Mouse (Mus musculus): ENCODE measurements around the gene Kif2c. TPM values are rescaled to one million over a fixed set of nuclear protein-coding genes. Genes with fewer than 3 reads are reported as not detected.

Gene Kif2c
- total RNA-seq, 2 experiments from 2014 or later = 16.0 to 16.5 TPM

DNA sequence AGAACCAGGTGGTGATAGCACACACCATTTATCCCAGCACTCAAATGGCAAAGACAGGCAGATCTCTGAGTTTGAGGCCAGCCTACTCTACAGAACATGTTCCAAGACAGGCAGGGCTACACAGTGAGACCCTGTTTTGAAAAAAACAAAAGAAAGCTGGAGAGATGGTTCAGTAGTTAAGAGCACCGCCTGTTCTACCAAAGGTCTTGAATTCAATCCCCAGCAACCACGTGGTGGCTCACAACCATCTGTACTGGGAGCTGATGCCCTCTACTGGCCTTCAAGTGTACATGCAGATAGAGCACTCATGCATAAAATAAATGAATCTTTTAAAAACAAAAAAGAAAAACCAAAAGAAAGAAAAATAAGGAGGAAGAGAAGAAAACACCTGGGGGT is 43.2 kb downstream of the Kif2c start:
- no peak for DNase-seq (ENCODE audit: low spot score in 2 of 2)

DNA sequence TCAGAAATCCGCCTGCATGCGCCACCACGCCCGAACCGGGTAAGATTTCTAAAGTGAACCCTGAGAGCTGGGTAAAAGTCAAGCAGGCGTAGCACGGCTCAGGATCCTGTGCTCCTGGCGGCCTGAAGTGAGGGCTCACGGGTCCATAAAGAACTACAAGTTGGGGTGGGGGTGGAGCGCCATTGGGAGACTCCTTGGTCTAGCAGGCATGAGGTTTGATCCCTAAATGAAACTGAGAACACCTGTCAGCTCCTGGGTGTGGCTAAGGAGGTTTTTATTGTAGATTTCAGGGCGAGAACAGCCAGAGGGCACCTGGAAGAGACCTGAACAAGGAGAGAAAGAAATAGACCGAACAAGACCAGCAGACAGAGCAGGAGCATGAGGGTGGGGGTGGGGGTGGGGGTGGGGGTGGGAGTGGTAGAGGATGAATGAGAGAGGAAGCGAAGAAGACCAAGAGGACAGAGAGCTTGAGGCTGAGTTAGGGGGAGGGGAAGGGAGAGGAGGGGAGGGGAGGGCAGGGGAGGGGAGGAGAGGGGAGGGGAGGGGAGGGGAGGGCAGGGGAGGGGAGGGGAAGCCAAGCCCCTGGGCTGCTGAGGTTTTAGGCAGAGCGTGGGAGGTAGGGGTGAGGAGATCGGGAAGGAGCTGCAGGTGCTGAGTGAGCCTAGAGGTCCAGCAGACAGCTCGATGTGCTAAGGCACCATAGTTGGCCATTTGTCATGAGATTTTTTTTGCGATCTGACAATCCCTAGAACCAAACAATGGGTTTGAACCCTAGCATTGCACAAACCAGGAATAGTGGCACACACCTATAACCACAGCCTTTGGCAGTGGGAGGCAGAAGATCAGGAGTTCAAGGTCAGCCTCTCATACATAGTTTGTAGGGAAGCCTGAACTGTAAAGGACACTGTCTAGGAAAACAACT is 43.9 kb downstream of the Kif2c start:
- DNase-seq (ENCODE audit: low spot score in 2 of 2) = no peak

DNA sequence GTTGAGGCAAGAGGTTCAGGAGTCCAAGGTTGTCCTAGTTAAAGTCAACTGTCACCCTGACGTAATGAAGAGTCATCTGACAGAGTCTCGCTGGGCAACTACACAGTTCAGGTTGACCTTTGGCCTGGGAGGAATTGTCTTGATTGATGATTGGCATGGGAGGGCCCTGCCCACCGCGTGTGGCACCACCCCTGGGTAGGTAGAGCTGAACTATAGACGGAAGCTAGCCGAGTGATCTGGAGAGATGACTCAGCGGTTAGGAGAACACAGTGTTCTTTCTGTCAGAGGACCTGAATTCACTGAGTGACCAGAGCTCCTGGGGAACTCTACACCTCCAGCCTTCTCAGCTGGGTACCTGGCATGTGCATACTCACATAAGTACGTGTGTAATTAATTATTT is 46.4 kb downstream of the Kif2c start:
- DNase-seq (ENCODE audit: low spot score in 2 of 2) = no peak

DNA sequence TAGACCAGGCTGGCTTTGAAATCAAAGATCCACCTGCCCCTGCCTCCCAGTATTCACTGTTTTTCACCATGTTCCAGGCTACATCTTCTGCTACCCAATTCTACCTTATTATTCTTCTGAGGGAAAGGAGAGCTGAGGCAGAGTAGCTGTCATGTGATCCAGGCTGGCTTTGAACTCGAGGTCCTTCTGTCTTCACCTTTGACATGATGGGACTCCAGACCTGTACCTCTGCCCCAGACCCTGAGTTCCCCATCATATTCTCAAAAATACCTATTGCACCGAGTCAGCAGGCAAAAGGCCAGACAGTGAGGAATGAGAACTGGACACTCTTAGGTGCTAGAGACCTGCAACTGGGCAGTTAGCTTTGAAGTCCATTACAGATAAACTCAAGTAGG is 47.8 kb downstream of the Kif2c start:
- DNase-seq (ENCODE audit: low spot score in 2 of 2) = no peak

DNA sequence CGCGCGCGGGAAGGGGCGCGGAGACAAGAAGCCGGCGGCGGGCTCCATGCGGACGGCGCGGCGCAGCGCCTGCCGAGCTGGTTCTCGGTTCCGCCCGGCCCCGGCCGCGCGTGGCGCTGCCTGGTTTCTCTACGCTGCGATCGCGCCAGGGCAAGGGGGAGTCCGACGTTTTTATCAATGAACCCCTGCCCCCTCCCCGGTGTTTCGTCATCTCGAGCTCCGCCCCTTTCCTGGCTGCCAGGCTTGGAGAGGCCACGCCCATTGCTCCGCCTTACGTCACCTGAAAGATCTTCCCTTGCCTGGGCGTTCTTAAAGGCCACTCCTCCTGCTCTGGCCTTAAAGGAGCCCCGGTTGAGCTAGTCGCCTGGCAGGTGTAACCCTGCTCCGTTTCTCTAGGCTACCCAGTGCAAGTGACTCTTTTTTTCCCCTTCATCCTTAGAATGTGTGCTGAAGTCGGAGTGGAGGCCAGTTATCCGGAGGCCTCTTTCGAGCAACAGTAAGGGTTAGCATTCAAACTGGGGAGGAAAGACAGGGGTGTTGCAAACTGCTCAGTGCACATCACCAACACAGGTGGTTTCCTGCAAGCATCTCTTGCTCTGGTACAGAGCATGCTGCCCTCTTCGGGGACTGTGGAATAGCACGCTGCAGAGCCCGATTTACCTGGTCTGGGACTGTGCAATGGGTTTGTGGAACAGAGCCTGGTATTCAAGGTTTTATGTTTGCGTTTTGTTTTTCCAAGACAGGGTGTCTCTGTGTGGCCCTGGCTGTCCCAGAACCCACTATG is 48.4 kb downstream of the Kif2c start, which contains the start of gene Plk3:
Gene Plk3 (minus strand): TSS at position 147 of the 784 bp plus-strand sequence.
- DNase-seq (ENCODE audit: low spot score in 2 of 2) = peak; percentile 86 to 95

DNA sequence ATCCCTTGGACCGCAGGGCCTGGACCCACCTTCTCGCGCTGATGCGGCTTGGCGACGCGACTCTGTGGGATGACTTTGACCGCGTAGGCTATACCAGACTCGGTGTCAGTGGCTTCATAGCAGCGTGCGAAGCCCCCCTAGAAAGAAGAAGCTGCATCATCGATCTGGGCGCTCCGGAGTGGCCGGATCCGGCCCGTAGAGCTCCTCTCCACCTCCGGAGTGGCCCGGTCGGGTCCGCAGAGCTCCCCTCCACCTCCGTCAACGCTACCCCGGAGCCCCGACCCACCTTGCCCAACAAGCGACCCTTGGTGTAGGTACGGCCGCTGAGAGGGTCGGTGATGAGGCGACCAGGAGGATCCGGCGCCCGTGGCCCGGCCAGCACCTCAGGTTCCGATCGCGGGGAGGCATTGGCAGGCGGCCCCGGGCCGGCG is 49.1 kb downstream of the Kif2c start:
- no peak for DNase-seq (ENCODE audit: low spot score in 2 of 2)

DNA sequence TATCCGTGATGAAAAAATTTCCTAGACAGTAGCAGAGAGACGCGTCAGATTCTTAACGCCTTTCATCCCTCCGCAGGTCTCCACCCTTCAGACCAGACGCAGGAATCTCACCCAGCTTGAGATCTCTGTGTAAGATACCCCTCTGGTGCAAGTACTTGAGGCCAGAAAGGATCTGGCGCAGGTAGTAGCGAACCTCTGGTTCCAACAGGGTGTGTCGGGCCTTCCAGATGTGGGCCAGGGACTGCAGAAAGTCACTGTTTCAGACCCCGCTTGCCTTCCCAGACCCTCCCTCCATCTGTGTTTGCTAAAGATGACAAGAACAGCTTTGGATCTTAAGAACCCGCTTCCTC is 49.7 kb downstream of the Kif2c start:
- DNase-seq (ENCODE audit: low spot score in 2 of 2) = no peak

DNA sequence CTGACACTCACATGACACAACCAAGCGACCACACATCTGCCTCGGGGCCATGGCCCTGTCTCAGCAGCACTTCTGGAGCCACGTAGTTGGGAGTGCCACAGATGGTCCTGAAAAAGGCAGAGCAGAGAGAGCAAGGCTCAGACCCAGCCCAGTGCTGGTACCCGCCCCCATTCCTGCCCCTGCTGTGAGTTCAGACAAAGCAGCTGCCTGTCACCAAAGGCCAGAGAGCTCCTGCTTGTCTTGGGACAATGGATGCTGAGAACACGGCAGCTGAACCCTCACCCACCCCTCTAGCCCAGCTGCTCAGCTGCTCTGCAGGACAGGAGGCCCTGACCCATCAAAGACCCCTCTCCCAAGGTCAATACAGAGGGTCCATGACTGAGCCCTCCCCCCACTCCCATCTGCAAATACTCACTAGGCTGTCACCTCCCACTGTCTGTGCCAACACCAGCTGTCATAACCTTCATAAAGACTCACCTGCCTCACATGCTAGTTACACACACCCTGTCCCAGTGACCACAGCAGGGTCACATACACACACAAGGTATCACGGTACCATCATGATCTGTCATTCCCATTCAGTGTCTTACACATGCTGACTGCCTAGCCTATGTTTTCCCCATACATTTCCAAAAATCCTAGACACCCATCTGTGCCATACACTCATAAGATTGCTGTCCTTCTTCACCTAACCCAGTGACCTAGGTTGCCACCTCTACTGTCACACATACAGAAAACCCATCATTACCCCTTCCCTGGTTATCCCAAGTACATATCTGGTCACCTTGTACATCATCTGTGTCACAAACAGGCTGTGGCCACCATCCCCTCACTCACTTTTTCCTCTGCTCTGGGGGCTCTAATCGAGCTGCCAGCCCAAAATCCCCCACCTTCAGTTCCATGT is 50.3 kb downstream of the Kif2c start:
- DNase-seq (ENCODE audit: low spot score in 2 of 2) = no peak

DNA sequence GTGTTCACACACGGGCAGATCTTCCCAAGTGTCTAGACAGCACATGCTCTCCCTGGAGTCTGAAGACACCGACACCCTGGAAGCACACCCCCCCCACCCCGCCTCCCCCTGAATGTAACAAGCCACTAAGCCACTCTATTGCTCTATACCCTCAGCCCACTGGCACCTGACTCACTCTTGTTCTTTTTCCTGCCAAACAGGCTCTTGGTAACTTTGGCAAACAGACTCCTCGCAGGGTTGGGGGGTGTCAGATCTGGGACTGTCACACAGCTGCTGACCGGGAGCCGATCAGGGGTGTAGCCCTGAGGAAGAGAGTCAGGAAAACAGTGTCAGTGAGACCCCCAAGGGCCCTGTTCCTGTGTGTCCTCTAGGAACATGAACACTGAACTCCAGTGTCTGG is 51.2 kb downstream of the Kif2c start:
- DNase-seq (ENCODE audit: low spot score in 2 of 2) = no peak

DNA sequence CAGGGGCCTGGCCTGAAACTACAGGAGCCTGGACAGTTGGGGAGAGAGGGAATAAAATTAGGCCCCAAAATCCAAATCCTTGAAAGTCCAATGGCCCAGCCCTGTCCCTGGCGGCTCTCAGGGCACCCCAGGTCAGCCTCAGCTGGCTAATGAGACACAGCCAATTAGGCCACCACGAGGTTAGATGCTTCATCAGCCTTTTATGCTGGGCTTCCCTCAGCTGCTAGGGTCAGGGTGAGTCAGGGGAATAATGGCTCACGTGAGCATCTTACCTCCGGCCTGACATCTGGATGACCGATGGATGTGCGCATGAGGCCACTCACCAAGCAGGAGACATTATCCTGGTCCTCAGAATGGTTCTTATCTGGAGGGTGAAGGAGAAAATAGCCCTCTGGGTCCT is 51.6 kb downstream of the Kif2c start:
- no peak for DNase-seq (ENCODE audit: low spot score in 2 of 2)

DNA sequence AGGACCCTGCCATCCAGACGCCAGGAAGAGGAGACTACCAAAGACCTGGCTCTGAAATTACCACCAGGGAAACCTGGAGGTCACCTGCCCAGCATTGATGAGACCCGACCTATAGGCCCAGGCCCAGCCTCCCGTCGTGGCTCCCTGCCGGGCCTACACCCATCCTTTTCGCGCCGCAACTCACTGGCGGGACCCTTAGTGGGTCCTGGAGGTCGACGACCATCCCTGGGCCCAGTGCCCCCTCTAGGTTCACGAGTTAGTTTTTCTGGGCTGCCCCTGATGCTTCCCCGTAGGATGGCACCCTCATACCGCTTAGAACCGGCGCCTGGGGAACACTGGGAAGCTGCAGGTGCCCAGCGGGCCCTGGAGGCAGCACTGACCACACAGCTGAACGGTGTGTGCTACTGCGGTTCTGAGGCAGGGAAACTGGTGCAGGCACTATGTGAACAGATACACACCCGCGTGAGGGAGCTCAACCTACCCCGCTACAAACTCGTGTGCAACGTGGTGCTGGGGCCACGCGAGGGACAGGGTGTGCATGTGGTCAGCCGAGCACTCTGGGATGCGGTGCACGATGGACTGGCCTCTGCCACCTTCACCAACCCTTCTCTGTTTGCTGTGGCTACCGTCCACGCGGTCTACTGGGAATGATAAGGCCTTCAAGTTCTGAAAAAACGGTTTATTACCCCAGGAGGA is 54.3 kb downstream of the Kif2c start:
- no peak for DNase-seq (ENCODE audit: low spot score in 2 of 2)

DNA sequence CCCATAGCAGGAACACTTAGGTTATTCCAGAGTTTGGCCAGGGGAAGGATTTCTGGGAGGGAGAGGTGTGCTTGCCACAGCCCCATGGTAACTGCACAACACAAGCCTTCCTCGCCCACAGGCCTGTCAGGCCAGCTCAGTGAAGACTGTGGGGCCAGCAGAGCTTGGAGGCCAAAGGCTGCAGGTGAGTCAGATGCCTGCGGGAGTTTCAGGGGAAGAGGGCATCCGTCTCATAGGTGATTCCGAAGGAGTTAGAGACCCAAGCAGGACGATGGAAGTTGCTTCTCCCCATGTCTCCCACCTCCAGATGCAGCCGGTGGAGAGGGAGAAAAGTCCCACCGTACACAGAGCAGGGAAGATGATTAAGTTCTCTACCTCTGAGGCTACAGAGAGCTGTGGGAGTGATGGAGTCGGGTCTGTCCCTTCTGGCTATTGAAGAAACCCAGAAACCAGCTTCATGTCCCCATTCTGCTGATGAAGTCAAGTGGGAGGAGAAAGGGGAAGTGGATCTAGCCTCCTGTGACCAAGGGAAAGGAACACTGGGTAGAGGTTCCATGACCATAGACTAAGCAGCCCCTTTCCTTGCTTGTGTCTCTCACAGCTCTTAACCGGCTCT is 55.7 kb downstream of the Kif2c start, which contains the start of gene Tctex1d4:
Gene Tctex1d4 (plus strand): TSS at position 120 of the 616 bp plus-strand sequence.
- DNase-seq (ENCODE audit: low spot score in 2 of 2) = no peak

DNA sequence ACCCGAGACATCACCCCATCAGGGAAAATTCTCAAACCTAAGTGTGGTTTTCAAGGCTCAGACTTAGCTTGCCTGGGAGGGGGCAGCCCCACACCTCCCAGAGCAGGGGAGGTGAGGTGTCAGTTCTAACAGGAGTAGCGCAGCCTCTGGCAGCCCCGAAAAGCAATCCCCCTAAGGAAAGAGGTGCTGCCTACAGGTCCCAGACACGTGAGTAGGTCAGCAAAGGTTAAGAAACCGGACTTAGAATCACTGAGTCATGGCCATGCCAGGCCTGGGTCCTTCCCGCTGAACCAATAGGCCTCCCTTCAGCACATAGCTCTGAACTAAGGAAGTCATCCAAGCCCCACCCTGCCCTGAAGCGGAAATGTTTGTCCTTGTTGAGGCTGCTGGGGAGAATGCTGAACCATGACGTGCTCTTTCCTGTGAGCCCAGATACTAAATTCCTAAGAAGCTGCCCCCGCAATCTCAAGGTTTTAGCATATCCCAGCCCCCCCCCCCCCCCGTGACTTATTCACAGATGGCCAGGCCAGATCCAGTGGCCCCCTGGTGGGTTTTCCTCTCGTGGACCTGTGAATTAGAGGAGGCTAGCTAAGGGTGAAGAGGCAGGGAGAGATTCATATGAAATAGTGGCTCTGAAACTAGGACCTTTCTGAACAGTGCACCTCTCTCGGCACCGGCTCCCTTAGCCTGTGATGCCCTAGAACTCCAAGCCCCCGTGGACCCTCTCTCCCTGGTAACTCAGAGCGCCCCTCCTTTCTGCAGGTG is 56.3 kb downstream of the Kif2c start:
- DNase-seq (ENCODE audit: low spot score in 2 of 2) = no peak

DNA sequence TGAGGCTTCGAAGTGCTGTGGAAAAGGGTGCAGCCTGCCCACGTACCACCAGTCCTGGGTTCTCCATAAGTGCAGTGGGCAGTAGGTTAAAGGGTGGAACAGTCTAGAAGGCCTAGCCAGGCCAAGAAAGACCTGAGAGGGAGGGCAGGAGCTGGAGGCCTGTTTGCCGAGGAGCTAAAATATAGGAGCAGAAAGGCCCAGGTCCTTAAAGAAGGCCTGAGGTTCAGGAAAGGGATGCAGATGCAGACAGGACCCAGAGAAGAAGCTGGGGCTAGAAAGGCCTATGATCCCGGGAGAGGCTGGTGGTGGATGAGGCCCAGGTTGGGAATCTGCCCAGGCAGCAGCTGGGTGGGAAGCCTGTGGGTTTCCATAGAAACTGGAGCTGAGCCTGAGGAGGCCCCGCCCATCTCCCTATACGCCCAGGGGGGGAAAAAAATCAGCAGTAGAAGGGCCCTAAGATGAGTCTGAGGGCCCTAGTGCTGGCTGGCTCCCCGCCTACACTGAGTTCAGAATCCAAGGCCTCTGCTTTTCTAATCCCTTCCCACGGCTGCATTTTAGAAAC is 57.0 kb downstream of the Kif2c start, which contains the start of gene Btbd19:
Gene Btbd19 (minus strand): TSS at position 378 of the 562 bp plus-strand sequence.
- DNase-seq (ENCODE audit: low spot score in 2 of 2) = no peak

DNA sequence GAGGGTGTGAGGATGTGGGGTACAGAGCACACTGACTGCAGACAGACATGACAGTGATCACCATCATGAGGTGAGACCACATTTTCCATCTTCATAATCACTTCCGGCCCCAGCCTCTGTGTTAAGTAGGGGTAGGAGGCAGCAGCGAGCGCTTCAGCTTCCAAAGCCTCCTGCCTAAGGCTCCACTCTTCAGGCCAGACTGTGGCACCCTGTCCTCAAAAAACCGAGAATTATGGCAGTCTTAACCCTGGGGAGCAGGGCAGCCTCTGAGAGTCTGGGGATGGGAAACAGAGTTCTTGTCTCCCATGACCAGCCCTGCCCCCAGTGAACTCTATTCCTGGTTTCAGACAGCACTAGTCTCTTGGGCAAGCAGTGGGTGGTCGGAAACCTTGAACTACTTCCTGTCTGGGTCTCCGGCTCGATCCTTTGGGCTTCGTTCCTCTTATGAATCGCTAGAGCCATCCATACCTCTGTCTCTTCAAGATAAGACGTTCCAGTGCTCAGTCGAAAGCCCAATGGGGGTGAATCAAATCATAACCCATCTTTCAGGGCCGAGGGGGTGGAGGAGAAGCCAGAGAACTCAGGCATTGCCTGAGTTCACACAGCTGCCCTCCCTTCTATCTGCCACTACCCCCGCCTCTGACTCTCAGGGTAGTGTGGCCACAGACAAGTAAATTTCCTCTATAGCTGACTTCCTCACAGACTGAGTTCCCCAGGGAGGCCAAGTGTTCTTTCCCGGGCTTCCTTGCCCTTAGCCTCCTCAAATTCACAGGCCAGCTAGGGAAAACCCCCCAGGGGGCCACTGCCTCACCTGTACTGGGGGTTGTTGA is 57.7 kb downstream of the Kif2c start:
- DNase-seq (ENCODE audit: low spot score in 2 of 2) = no peak

DNA sequence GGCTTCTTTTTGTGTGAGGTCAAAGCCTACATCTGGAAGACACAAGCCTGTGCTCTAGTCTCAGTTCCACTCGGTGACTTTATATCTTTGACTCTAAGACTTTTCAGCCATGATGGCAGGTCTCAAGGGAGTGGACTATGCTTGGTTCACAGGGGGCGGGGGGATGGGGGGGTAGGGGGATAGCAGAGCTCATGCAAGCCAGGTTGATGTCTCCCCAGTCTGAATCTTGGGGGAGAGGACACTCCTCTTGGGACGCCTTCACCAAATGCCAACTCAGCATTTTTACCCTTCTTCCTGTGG is 58.3 kb downstream of the Kif2c start:
- no peak for DNase-seq (ENCODE audit: low spot score in 2 of 2)

DNA sequence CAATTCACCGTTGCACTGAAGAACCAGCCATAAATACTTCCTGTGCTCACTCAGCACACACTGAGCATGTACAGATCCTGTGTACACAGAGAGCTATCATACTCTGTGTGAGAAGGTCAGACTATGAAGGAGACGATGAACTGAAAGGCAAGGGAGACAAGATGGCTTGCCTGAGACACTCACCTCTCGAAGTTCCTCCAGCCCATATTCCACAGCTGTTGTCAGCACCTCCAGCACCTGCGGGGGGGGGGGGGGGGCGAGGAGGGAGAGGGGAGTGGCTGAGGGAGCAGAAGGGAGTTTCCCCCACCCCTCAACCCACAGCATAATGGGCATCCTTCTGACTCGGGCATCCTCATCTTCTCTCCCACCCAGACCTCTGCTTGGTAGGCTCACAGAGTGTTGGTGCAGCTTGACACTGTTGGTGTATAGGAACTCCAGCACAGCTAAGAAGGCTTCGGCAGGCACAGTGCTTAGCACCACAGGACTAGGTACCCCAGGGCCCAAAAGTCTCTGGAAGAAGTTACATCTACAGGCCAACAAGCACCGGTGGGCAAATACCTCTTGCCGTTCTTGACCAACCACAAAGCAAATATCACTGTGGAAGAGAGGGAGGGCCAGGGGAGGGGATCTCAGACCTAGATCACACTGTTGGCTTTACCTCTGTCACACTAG is 58.8 kb downstream of the Kif2c start:
- DNase-seq (ENCODE audit: low spot score in 2 of 2) = no peak

DNA sequence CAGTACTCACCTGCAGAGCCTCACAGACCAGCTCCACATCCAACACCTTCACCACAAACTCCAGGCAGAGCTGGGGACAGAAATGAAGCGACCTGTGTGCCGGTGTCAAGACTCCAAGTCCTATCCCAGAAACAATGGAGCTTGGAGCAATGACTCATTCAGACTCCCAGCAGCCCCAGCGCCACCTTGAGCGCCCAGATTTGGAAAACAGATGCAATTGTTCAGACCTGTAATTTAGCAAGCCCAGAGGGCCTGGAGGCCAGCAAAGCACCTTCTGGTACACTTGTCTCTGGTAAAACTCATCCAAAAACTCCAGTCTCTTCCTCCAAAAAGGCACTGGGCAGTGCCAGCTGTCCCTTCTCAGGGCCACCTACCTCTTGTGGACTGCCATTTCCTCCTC is 60.2 kb downstream of the Kif2c start:
- no peak for DNase-seq (ENCODE audit: low spot score in 2 of 2)

Measured in adrenal gland, postnatal 4 days (tissue).